Mouse (Mus musculus) myocyte (in vitro differentiated cells): Measurements from ENCODE around the gene Rap2b. TPM values are rescaled to one million over a fixed set of nuclear protein-coding genes. Genes with fewer than 3 reads are reported as not detected.

Source experiments
- H3K27me3 ChIP-seq: one replicate; pipeline ENCODE4 v1.6.1; 2011; ENCODE audit not compliant: control insufficient read depth, insufficient read depth, insufficient read length
- H3K36me3 ChIP-seq: one replicate; pipeline ENCODE4 v1.6.1; 2011; ENCODE audit not compliant: control insufficient read depth, insufficient read depth
- H3K4me2 ChIP-seq: one replicate; pipeline ENCODE4 v1.6.1; 2011; ENCODE audit warnings: low read depth, control low read depth
- H3K4me3 ChIP-seq: one replicate; pipeline ENCODE4 v1.5.1; 2011; ENCODE audit warnings: mild to moderate bottlenecking, control low read depth, moderate library complexity
- H3K79me2 ChIP-seq: one replicate; pipeline ENCODE4 v1.6.1; 2011; ENCODE audit not compliant: control insufficient read depth, insufficient read depth
- H3ac ChIP-seq: one replicate; pipeline ENCODE4 v1.6.1; 2011; ENCODE audit not compliant: control insufficient read depth, insufficient read length
- CEBPB ChIP-seq: IDR thresholded peaks from 2 replicates; pipeline ENCODE4 v1.6.1; 2011; ENCODE audit warnings: mild to moderate bottlenecking, moderate library complexity; ENCODE audit not compliant: poor library complexity, insufficient read depth, severe bottlenecking
- E2F4 ChIP-seq: IDR thresholded peaks from one replicate; pipeline ENCODE4 v1.6.1; 2011; ENCODE audit warnings: mild to moderate bottlenecking, control low read depth, moderate library complexity; ENCODE audit not compliant: insufficient read depth
- MAX ChIP-seq: IDR thresholded peaks from one replicate; pipeline ENCODE4 v1.6.1; 2011; ENCODE audit warnings: low read depth, mild to moderate bottlenecking, control low read depth
- MYOD1 ChIP-seq, 3 experiments: IDR thresholded peaks; one replicate each; pipeline ENCODE4 v1.6.1; 2011; ENCODE audit warnings: control low read depth in 2 of 3, low read depth in 2 of 3, mild to moderate bottlenecking in 2 of 3, moderate library complexity in 1 of 3; ENCODE audit not compliant: insufficient read length in 2 of 3, control insufficient read depth in 1 of 3
- MYOG ChIP-seq, 3 experiments: IDR thresholded peaks; one replicate each; pipeline ENCODE4 v1.6.1; 2011; ENCODE audit warnings: control low read depth in 2 of 3, low read depth in 2 of 3, mild to moderate bottlenecking in 2 of 3; ENCODE audit not compliant: insufficient read length in 2 of 3, control insufficient read depth in 1 of 3, insufficient read depth in 1 of 3
- POLR2A ChIP-seq: IDR thresholded peaks from one replicate; pipeline ENCODE4 v1.6.1; 2011; ENCODE audit warnings: low read depth, mild to moderate bottlenecking, control low read depth, moderate library complexity; ENCODE audit not compliant: insufficient read length
- POLR2AphosphoS2 ChIP-seq: IDR thresholded peaks from one replicate; pipeline ENCODE4 v1.6.1; 2011; ENCODE audit warnings: low read depth, control low read depth; ENCODE audit not compliant: insufficient read length
- REST ChIP-seq: IDR thresholded peaks from one replicate; pipeline ENCODE4 v1.6.1; 2011; ENCODE audit warnings: mild to moderate bottlenecking, control low read depth, moderate library complexity; ENCODE audit not compliant: insufficient read depth, insufficient read length
- SRF ChIP-seq: IDR thresholded peaks from one replicate; pipeline ENCODE4 v1.6.1; 2011; ENCODE audit warnings: low read depth; ENCODE audit not compliant: control insufficient read depth, insufficient read length
- TCF12 ChIP-seq: IDR thresholded peaks from one replicate; pipeline ENCODE4 v1.6.1; 2011; ENCODE audit warnings: mild to moderate bottlenecking, control low read depth; ENCODE audit not compliant: poor library complexity, insufficient read depth, severe bottlenecking
- TCF3 ChIP-seq: IDR thresholded peaks from one replicate; pipeline ENCODE4 v1.6.1; 2011; ENCODE audit warnings: low read depth, control low read depth; ENCODE audit not compliant: insufficient read length
- USF1 ChIP-seq: IDR thresholded peaks from one replicate; pipeline ENCODE4 v1.6.1; 2011; ENCODE audit warnings: low read depth, mild to moderate bottlenecking, control low read depth, moderate library complexity
- polyA plus RNA-seq: library from polyadenylated mRNA; unstranded; fragments of >200 nt; fragmentation: generic; extraction: Trizol; gene quantifications from one replicate; pipeline ENCODE4 v1.2.1, GENCODE M21; 2012; ENCODE audit warnings: missing spikeins

Gene Rap2b
- polyA plus RNA-seq = 4.2 TPM

DNA sequence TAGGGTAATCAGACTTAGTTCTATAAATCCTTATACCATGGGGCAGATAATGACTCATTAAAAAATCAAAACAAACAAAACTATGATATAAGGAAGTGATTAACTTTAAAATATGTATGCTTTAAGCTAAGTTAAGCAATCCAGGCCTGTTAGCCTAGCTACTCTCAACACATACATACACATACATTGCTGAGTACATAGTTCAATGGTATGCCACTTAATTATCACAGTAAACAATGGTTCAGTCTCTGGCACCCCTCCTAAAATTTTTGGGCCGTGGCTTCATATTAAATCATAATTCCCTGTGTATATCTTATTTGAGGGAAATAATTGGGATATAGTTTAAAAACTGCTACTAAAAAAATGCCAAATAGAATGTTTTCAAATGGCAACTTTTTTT lies at the start of gene Rap2b:
Rap2b (plus strand) TSS at position 301 of the 400 bp plus-strand sequence.
- TF ChIP-seq E2F4 = no peak
- no peak for TF ChIP-seq MYOG (IDR thresholded peaks at IDR 0.05; ENCODE audit: control insufficient read depth in 1 of 3, insufficient read depth in 1 of 3, insufficient read length in 2 of 3, low read depth in 2 of 3)
- TF ChIP-seq POLR2A = no peak
- TF ChIP-seq TCF12 = no peak
- no peak for TF ChIP-seq REST
- no peak for TF ChIP-seq MYOD1 (IDR thresholded peaks at IDR 0.05; ENCODE audit: control insufficient read depth in 1 of 3, insufficient read length in 2 of 3, low read depth in 2 of 3)
- TF ChIP-seq USF1 = no peak
- no peak for TF ChIP-seq SRF
- TF ChIP-seq MAX = no peak
- TF ChIP-seq POLR2AphosphoS2 = no peak
- TF ChIP-seq TCF3 = no peak
- TF ChIP-seq CEBPB = no peak
- Histone ChIP-seq H3K36me3 (no peaks in the 10 kb centered on the region), H3K79me2 (peaks cover 15% of the 10 kb centered on the region), H3K4me2 (peak within 1 kb of the TSS; percentile 94), H3ac (peak within 1 kb of the TSS; percentile 60), H3K27me3 (no peaks in the 10 kb centered on the region), H3K4me3 (peak within 1 kb of the TSS; percentile 99)

DNA sequence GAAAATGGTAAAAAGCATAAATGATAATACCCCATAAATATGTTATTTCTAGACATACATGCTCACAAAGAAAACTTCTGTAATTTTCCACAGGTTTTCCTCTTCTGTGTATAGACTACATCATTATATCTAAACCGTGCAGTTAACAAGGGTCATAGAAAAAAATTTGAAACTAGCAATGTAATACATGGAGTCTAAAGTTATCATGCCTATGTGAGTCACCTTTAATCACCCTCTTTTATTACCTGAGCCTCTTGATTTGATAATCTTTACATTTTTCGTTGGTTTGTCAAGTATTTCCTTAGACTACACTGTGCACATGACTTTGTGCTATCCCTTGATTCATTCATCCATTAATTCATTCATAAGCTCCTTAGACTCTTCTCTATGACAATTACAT lies 46.4 kb upstream of the Rap2b start:
- Histone ChIP-seq H3K79me2 (no peaks in the 10 kb centered on the region), H3K4me3 (no peak overlapping the region), H3K27me3 (no peaks in the 10 kb centered on the region), H3K4me2 (no peak overlapping the region), H3K36me3 (no peaks in the 10 kb centered on the region), H3ac (no peak overlapping the region)
- TF ChIP-seq SRF (no peak), MYOG (IDR thresholded peaks at IDR 0.05; ENCODE audit: control insufficient read depth in 1 of 3, insufficient read depth in 1 of 3, insufficient read length in 2 of 3, low read depth in 2 of 3) (no peak), CEBPB (no peak), MYOD1 (IDR thresholded peaks at IDR 0.05; ENCODE audit: control insufficient read depth in 1 of 3, insufficient read length in 2 of 3, low read depth in 2 of 3) (no peak), REST (no peak), TCF12 (no peak), USF1 (no peak), POLR2AphosphoS2 (no peak), MAX (no peak)

DNA sequence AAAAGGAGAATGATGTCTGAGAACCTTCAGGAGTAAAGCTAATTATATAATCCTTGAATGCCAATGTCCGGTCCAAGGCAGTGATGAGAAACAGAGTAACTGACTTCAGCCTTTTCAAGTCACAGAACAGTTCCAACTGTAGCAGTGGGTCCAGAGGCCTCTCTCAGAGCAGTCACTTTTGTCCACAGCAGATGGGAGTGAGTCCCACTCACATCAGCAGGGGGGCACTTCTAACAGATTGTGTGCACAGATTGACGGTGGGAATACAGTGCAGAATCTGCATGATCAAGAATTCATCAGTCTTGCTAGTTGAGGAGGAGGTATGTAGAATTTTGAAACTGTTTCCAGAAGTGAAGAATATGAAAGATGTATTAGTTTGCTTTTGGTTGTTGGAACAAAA lies 41.4 kb upstream of the Rap2b start:
- Histone ChIP-seq H3K36me3 (no peaks in the 10 kb centered on the region), H3K4me3 (no peak overlapping the region), H3K27me3 (no peaks in the 10 kb centered on the region), H3K79me2 (no peaks in the 10 kb centered on the region), H3ac (no peak overlapping the region), H3K4me2 (no peak overlapping the region)
- TF ChIP-seq POLR2A (no peak), TCF3 (no peak), MYOD1 (IDR thresholded peaks at IDR 0.05; ENCODE audit: control insufficient read depth in 1 of 3, insufficient read length in 2 of 3, low read depth in 2 of 3) (no peak), CEBPB (no peak), MAX (no peak), USF1 (no peak), TCF12 (no peak), POLR2AphosphoS2 (no peak), E2F4 (no peak), REST (no peak), MYOG (IDR thresholded peaks at IDR 0.05; ENCODE audit: control insufficient read depth in 1 of 3, insufficient read depth in 1 of 3, insufficient read length in 2 of 3, low read depth in 2 of 3) (no peak), SRF (no peak)

DNA sequence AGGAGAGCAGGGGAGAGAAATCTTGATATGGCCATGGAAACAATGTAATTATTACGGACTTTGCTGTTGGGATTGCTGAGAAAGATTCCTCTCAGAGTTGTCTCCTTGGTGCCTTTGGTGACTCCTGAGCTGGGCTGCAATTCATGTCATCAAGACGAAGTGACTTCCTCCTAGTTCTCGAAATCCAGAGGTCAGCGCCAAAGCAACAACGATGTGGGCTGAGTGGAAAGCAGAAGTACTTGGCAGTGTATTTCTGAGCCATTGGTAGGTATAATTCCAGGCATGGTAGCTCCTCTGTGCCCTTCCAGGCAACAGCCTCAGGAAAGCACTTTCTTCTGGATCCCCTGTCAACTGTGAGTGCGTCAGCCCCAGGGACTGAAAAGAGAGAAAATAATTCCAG lies 39.8 kb upstream of the Rap2b start:
- H3K36me3 ChIP-seq = no peaks in the 10 kb centered on the region
- no peak for TF ChIP-seq MYOG (IDR thresholded peaks at IDR 0.05; ENCODE audit: control insufficient read depth in 1 of 3, insufficient read depth in 1 of 3, insufficient read length in 2 of 3, low read depth in 2 of 3)
- no peak for TF ChIP-seq MAX
- TF ChIP-seq USF1 = no peak
- no peak for TF ChIP-seq TCF12
- TF ChIP-seq REST = no peak
- no peak for TF ChIP-seq SRF
- TF ChIP-seq TCF3 = no peak
- no peak for TF ChIP-seq MYOD1 (IDR thresholded peaks at IDR 0.05; ENCODE audit: control insufficient read depth in 1 of 3, insufficient read length in 2 of 3, low read depth in 2 of 3)
- TF ChIP-seq POLR2AphosphoS2 = no peak
- no peak for TF ChIP-seq POLR2A
- TF ChIP-seq E2F4 = no peak
- H3ac ChIP-seq = no peak overlapping the region
- no peaks in the 10 kb centered on the region for H3K27me3 ChIP-seq
- H3K79me2 ChIP-seq = no peaks in the 10 kb centered on the region
- no peak overlapping the region for H3K4me3 ChIP-seq
- no peak overlapping the region for H3K4me2 ChIP-seq

DNA sequence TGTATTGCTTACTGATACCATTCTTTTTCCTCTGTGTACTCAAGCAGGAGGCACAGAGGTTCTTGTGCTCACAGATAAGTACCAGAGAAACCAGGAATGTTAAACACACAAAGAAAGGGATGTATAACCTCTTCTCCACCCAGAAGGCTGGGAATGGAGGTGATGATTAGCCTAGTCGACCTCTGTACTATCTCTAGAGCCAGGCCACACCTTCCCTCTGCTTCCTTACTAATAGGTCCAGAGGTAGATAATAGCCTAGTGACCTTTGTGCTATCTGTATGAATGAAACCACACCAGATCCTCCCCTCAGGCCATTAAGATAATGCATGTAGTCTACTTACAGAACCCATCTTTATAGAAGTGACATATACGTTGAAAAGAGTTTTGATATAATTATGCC lies 25.2 kb upstream of the Rap2b start:
- no peaks in the 10 kb centered on the region for H3K27me3 ChIP-seq
- H3K79me2 ChIP-seq = no peaks in the 10 kb centered on the region
- H3ac ChIP-seq = no peak overlapping the region
- no peaks in the 10 kb centered on the region for H3K36me3 ChIP-seq
- no peak for TF ChIP-seq MYOD1 (IDR thresholded peaks at IDR 0.05; ENCODE audit: control insufficient read depth in 1 of 3, insufficient read length in 2 of 3, low read depth in 2 of 3)
- TF ChIP-seq REST = no peak
- TF ChIP-seq MYOG (IDR thresholded peaks at IDR 0.05; ENCODE audit: control insufficient read depth in 1 of 3, insufficient read depth in 1 of 3, insufficient read length in 2 of 3, low read depth in 2 of 3) = no peak
- no peak overlapping the region for H3K4me3 ChIP-seq
- H3K4me2 ChIP-seq = no peak overlapping the region
